Mouse (Mus musculus) thymus, adult 18-20 months (tissue): ENCODE data around the gene Emc4.

Source experiments
- DNase-seq, 2 experiments: peaks; one replicate each; pipeline ENCODE4 v3.0.0; 2022; ENCODE audit warnings: mixed read lengths in 2 of 2

Gene Emc4

DNA sequence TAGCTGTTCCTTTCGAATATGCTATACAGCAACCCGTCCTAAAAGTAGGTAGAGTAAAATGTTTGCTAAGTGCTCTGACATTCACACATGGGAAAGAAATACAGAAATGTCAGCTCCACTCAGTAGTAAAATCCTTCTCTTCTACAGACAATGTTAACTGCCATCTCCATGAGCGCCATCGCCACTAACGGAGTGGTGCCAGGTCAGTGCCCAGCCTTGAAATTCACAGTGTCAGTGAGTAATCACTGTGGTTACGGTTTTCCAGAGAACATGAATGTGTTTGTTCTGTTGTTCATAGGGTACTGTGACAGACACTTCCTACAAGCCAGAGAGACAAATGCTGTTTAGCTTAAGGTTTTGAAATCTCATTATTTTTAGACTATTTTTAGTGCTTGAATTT is 30.6 kb downstream of the Emc4 start:
- no peak for DNase-seq

- no peak for DNase-seq
These were observed 35.6 kb downstream of the Emc4 start for GRCm38 (mm10) chr2:112332051-112332898.

DNA sequence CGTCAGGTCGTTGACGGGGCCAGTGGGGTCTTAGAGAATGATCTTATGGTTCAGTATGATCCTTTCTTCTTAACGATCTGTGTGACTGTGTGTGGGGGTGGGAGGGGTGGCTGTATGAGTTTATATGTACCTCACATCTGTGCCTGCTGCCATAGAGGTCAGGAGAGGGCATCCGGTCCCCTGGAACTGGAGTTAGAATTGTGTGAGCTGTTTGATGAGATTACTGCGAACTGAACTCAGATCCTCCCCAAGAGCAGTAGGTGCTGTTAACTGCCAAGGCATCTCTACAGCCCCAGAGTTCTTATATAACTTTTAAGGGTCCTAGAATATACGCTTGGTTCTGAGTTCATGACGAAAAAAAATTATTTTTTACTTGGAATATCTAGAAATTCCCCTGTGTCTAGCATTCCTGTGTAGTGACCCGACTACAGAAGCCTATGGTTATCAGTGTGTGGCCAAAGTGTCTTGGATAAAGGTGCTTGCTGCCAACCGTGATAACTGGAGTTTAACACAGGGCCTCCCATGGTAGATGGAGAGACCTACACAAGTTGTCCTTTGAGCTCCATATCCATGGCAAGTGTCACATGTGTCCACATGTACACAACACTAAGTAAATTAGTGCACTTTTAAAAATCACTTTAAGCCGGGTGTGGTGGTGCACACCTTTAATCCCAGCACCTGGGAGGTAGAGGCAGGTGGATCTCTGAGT is 39.6 kb downstream of the Emc4 start:
- no peak for DNase-seq

GRCm38 (mm10) chr2:112318905-112319304 is 48.9 kb downstream of the Emc4 start:
- no peak for DNase-seq

DNA sequence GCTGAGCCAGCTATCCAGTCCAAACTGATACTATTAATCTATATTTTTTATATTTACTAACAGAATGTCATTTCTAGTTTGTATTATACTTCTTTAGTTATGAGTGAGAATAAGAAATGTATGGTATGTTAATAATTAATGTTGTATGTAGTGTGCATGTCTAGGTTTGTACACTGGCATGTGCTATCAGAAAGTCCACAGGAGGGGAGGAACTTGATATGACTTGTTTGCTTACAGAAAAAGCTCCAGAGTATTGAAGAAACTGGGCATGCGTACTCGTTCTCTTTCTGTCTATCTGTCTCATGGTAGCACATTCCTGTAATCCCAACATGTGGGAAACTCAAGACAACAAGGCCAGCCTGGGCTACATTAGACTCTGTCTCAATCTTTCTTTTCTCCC is 49.6 kb downstream of the Emc4 start:
- no peak for DNase-seq

DNA sequence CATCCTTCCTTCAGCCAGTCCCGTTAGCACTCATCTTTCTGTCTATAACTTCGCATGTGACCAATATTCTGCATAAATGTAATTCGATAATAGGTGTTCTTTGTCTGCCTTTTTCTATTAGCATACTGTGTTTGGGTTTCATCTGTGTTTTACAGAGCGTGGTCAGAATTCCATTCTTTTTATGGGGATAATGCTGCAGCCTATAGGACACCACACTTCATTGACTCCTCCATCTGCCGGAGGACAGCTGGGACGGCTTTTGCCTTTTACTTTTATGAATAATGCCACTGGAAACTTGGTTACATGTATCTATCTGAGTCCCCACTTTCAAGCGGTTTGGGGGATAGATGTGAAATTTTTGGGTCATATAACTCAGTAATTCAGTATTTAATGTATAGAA is 52.2 kb downstream of the Emc4 start:
- DNase-seq = no peak
